Mouse (Mus musculus) CH12.LX (cell line): Measurements from ENCODE around the gene Utp20. TPM values are rescaled to one million over a fixed set of nuclear protein-coding genes. Genes with fewer than 3 reads are reported as not detected.

ENCODE experiments used
- DNase-seq: peaks from one replicate; pipeline ENCODE4 v3.0.0-alpha.2; 2013; ENCODE audit errors: extremely low read depth
- H3K27ac ChIP-seq: 2 replicates; pipeline ENCODE4 v1.5.1; 2012; ENCODE audit warnings: low read depth, mild to moderate bottlenecking, control low read depth, moderate library complexity; ENCODE audit not compliant: insufficient read depth
- H3K27me3 ChIP-seq: replicated peaks from 2 replicates; pipeline ENCODE3; 2012; ENCODE audit warnings: inconsistent platforms
- H3K36me3 ChIP-seq, 2 experiments: replicated peaks in 1 of 2; 2 replicates each; pipeline versions ENCODE3 to v1.6.1; 2012; ENCODE audit warnings: inconsistent platforms in 1 of 2, low read length in 1 of 2, mild to moderate bottlenecking in 1 of 2, mixed read lengths in 1 of 2, moderate library complexity in 1 of 2; ENCODE audit not compliant: control insufficient read depth in 1 of 2, insufficient read depth in 1 of 2
- H3K4me1 ChIP-seq, 2 experiments: 2 replicates each; pipeline ENCODE4 v1.6.1; 2012; ENCODE audit warnings: inconsistent platforms in 1 of 2, moderate library complexity in 1 of 2; ENCODE audit not compliant: insufficient read depth in 2 of 2, control insufficient read depth in 1 of 2
- H3K4me2 ChIP-seq: 2 replicates; pipeline ENCODE4 v1.6.1; 2012; ENCODE audit warnings: low read depth, mild to moderate bottlenecking, control low read depth; ENCODE audit not compliant: poor library complexity, insufficient read depth, severe bottlenecking
- H3K4me3 ChIP-seq, 3 experiments: fragments of 150-350 bp in 1 of 3; sonication (generic) in 1 of 3; replicated peaks in 1 of 3; 2 replicates each; pipeline versions ENCODE3 to v1.5.1; 2011 to 2012; ENCODE audit warnings: low read depth in 2 of 3, low read length in 2 of 3, mild to moderate bottlenecking in 2 of 3, moderate library complexity in 2 of 3, control low read depth in 1 of 3, improper control_type of control experiment in 1 of 3, inconsistent platforms in 1 of 3, mixed read lengths in 1 of 3; ENCODE audit not compliant: poor library complexity in 1 of 3
- H3K79me2 ChIP-seq: replicated peaks from 2 replicates; pipeline ENCODE4 v1.6.1; 2012; ENCODE audit warnings: mild to moderate bottlenecking, moderate library complexity; ENCODE audit not compliant: control insufficient read depth, poor library complexity, insufficient read depth, severe bottlenecking; ENCODE audit errors: extremely low read depth
- H3K9ac ChIP-seq: 2 replicates; pipeline ENCODE4 v1.6.1; 2012; ENCODE audit warnings: low read depth, mild to moderate bottlenecking, control low read depth, moderate library complexity; ENCODE audit not compliant: insufficient read depth
- H3K9me3 ChIP-seq: replicated peaks from 2 replicates; pipeline ENCODE3; 2012; ENCODE audit warnings: low read length, inconsistent platforms, mixed read lengths
- BHLHE40 ChIP-seq: IDR thresholded peaks from 2 replicates; pipeline ENCODE4 v1.6.1; 2011; ENCODE audit warnings: mild to moderate bottlenecking, low read depth, low read length, improper control_type of control experiment
- CHD1 ChIP-seq: IDR thresholded peaks from 2 replicates; pipeline ENCODE4 v1.6.1; 2012; ENCODE audit warnings: low read depth, low read length, improper control_type of control experiment, inconsistent platforms
- CHD2 ChIP-seq: IDR thresholded peaks from 2 replicates; pipeline ENCODE4 v1.6.1; 2011; ENCODE audit warnings: low read length, improper control_type of control experiment
- E2F4 ChIP-seq: IDR thresholded peaks from 2 replicates; pipeline ENCODE4 v1.6.1; 2011; ENCODE audit warnings: low read depth, low read length, improper control_type of control experiment; ENCODE audit not compliant: insufficient replicate concordance
- ELF1 ChIP-seq: IDR thresholded peaks from 2 replicates; pipeline ENCODE4 v1.6.1; 2014; ENCODE audit warnings: low read depth, mild to moderate bottlenecking, inconsistent platforms, low read length, improper control_type of control experiment
- EP300 ChIP-seq: IDR thresholded peaks from 2 replicates; pipeline ENCODE4 v1.6.1; 2011; ENCODE audit warnings: low read length, improper control_type of control experiment
- HCFC1 ChIP-seq: IDR thresholded peaks from 2 replicates; pipeline ENCODE4 v1.6.1; 2012; ENCODE audit warnings: low read depth, mild to moderate bottlenecking, inconsistent platforms, low read length, improper control_type of control experiment
- JUND ChIP-seq: conservative IDR thresholded peaks from 2 replicates; pipeline ENCODE4 v1.6.1; 2011; ENCODE audit warnings: low read depth, low read length, improper control_type of control experiment
- KAT2A ChIP-seq: IDR thresholded peaks from 2 replicates; pipeline ENCODE4 v1.6.1; 2012; ENCODE audit warnings: low read length, improper control_type of control experiment, inconsistent platforms; ENCODE audit not compliant: insufficient replicate concordance
- MAFK ChIP-seq: IDR thresholded peaks from 2 replicates; pipeline ENCODE4 v1.6.1; 2011; ENCODE audit warnings: low read length, improper control_type of control experiment; ENCODE audit not compliant: insufficient replicate concordance
- MAX ChIP-seq: IDR thresholded peaks from 2 replicates; pipeline ENCODE4 v1.6.1; 2011; ENCODE audit warnings: low read length, improper control_type of control experiment
- MAZ ChIP-seq: IDR thresholded peaks from 2 replicates; pipeline ENCODE4 v1.6.1; 2012; ENCODE audit warnings: low read depth, mild to moderate bottlenecking, inconsistent platforms, low read length, improper control_type of control experiment, moderate library complexity
- MEF2A ChIP-seq: IDR thresholded peaks from 2 replicates; pipeline ENCODE4 v1.6.1; 2014; ENCODE audit warnings: low read depth, mild to moderate bottlenecking, inconsistent platforms, low read length, improper control_type of control experiment, borderline replicate concordance
- NRF1 ChIP-seq: IDR thresholded peaks from 2 replicates; pipeline ENCODE4 v1.6.1; 2014; ENCODE audit warnings: low read depth, mild to moderate bottlenecking, inconsistent platforms, low read length, improper control_type of control experiment, moderate library complexity
- PAX5 ChIP-seq: IDR thresholded peaks from 2 replicates; pipeline ENCODE4 v1.6.1; 2012; ENCODE audit warnings: low read length, inconsistent platforms, mixed read lengths
- POLR2A ChIP-seq: IDR thresholded peaks from 2 replicates; pipeline ENCODE4 v1.6.1; 2011; ENCODE audit warnings: low read depth, mild to moderate bottlenecking, improper control_type of control experiment, low read length
- RAD21 ChIP-seq: IDR thresholded peaks from 2 replicates; pipeline ENCODE4 v1.6.1; 2011; ENCODE audit warnings: low read depth, mild to moderate bottlenecking, low read length, improper control_type of control experiment, moderate library complexity
- RCOR1 ChIP-seq: conservative IDR thresholded peaks from 2 replicates; pipeline ENCODE4 v1.6.1; 2012; ENCODE audit warnings: low read depth, mild to moderate bottlenecking, inconsistent platforms, low read length, improper control_type of control experiment
- SIN3A ChIP-seq: IDR thresholded peaks from 2 replicates; pipeline ENCODE4 v1.6.1; 2012; ENCODE audit warnings: low read length, improper control_type of control experiment, inconsistent platforms
- SMC3 ChIP-seq: IDR thresholded peaks from 2 replicates; pipeline ENCODE4 v1.6.1; 2011; ENCODE audit warnings: low read depth, low read length, improper control_type of control experiment
- TCF12 ChIP-seq: IDR thresholded peaks from 2 replicates; pipeline ENCODE4 v1.6.1; 2014; ENCODE audit warnings: low read depth, mild to moderate bottlenecking, inconsistent platforms, low read length, improper control_type of control experiment
- UBTF ChIP-seq: IDR thresholded peaks from 2 replicates; pipeline ENCODE4 v1.6.1; 2012; ENCODE audit warnings: low read depth, mild to moderate bottlenecking, inconsistent platforms, low read length, improper control_type of control experiment, moderate library complexity
- USF1 ChIP-seq: IDR thresholded peaks from 2 replicates; pipeline ENCODE4 v1.6.1; 2014; ENCODE audit warnings: low read depth, mild to moderate bottlenecking, inconsistent platforms, low read length, improper control_type of control experiment
- USF2 ChIP-seq: conservative IDR thresholded peaks from 2 replicates; pipeline ENCODE4 v1.6.1; 2011; ENCODE audit warnings: low read depth, low read length, improper control_type of control experiment
- ZC3H11A ChIP-seq: IDR thresholded peaks from 2 replicates; pipeline ENCODE4 v1.6.1; 2012; ENCODE audit warnings: low read depth, mild to moderate bottlenecking, inconsistent platforms, low read length, improper control_type of control experiment
- ZKSCAN1 ChIP-seq: IDR thresholded peaks from 2 replicates; pipeline ENCODE4 v1.6.1; 2012; ENCODE audit warnings: low read depth, inconsistent platforms, low read length, improper control_type of control experiment, borderline replicate concordance
- ZMIZ1 ChIP-seq: IDR thresholded peaks from 2 replicates; pipeline ENCODE4 v1.6.1; 2012; ENCODE audit warnings: low read depth, mild to moderate bottlenecking, inconsistent platforms, low read length, improper control_type of control experiment
- ZNF384 ChIP-seq: IDR thresholded peaks from 2 replicates; pipeline ENCODE4 v1.6.1; 2012; ENCODE audit warnings: low read depth, low read length, improper control_type of control experiment, inconsistent platforms
- dilution Hi-C: fragments of 300-500 bp; cut with MboI; formaldehyde crosslinking; loops from 2 replicates; pipeline ENCODE4 v1.14.3; 2020; ENCODE audit warnings: low sequenced_read_pairs; ENCODE audit not compliant: extremely low pct_unique_long_range_greater_than_20kb, extremely low pct_ligation_motif_present
- in situ Hi-C: fragments of 300-500 bp; cut with MboI; formaldehyde crosslinking; loops from 3 replicates; pipeline ENCODE4 v1.14.3; 2019; ENCODE audit warnings: low sequenced_read_pairs, low pct_ligation_motif_present, low pct_unique_long_range_greater_than_20kb, mixed read lengths
- polyA plus RNA-seq: library from polyadenylated mRNA; unstranded; fragments of >175 nt; gene quantifications from 2 replicates; pipeline ENCODE4 v1.2.1, GENCODE M21; 2012; ENCODE audit warnings: low read depth; ENCODE audit not compliant: insufficient read length
- total RNA-seq, 2 experiments: library from RNA; depleted of rRNA; stranded (reverse); fragments of 300-350 nt in 1 of 2; fragments of >200 nt in 1 of 2; gene quantifications; 2 replicates each; pipeline ENCODE4 v1.2.3; 2012 to 2014

Utp20 gene
- total and polyA plus RNA-seq, 3 experiments: 40.1 to 70.4 (median 43.0) TPM

GRCm38 (mm10) chr10:88769676-88770075, 56.9 kb downstream of the Utp20 start:
- H3K4me1 ChIP-seq: no peaks in the 10 kb centered on the region
- no peaks in the 10 kb centered on the region for H3K9me3 ChIP-seq
- H3K4me3 ChIP-seq: no peak overlapping the region
- H3K27me3 ChIP-seq: no peaks in the 10 kb centered on the region
- H3K79me2 ChIP-seq: no peaks in the 10 kb centered on the region
- no peak overlapping the region for H3K4me2 ChIP-seq
- TF ChIP-seq E2F4: no peak
- no peak for TF ChIP-seq ZMIZ1
- TF ChIP-seq SMC3: no peak
- TF ChIP-seq MAX: no peak
- TF ChIP-seq PAX5: no peak
- TF ChIP-seq ELF1: no peak
- no peak for TF ChIP-seq MAFK
- no peak for TF ChIP-seq ZKSCAN1
- no peak for TF ChIP-seq JUND
- TF ChIP-seq USF1: no peak
- TF ChIP-seq BHLHE40: no peak
- TF ChIP-seq POLR2A: no peak
- TF ChIP-seq SIN3A: no peak
- TF ChIP-seq HCFC1: no peak
- TF ChIP-seq RAD21: no peak
- no peak for TF ChIP-seq ZNF384
- TF ChIP-seq MAZ: no peak
- TF ChIP-seq TCF12: no peak
- in situ Hi-C loops (no loop called here), dilution Hi-C loops (no loop called here)
- H3K27ac ChIP-seq: no peak overlapping the region
- DNase-seq: no peak
- H3K36me3 ChIP-seq: peaks cover 78 to 94% of the 10 kb centered on the region in 2 experiments
- no peak overlapping the region for H3K9ac ChIP-seq

- Histone ChIP-seq H3K4me1 (no peaks in the 10 kb centered on the region), H3K9me3 (no peaks in the 10 kb centered on the region), H3K27me3 (no peaks in the 10 kb centered on the region), H3K36me3 (peaks cover 78 to 96% of the 10 kb centered on the region in 2 experiments), H3K4me3 (no peak overlapping the region), H3K79me2 (no peaks in the 10 kb centered on the region), H3K4me2 (no peak overlapping the region), H3K27ac (no peak overlapping the region), H3K9ac (no peak overlapping the region)
- DNase-seq: no peak
- in situ Hi-C loops (no loop called here), dilution Hi-C loops (no loop called here)
- TF ChIP-seq TCF12 (no peak), HCFC1 (no peak), JUND (no peak), MAX (no peak), UBTF (no peak), EP300 (no peak), CHD2 (no peak), ZC3H11A (no peak), KAT2A (no peak), USF2 (no peak), CHD1 (no peak), MEF2A (no peak), POLR2A (no peak), SMC3 (no peak), RAD21 (no peak), MAFK (no peak), PAX5 (no peak), RCOR1 (no peak), NRF1 (no peak), BHLHE40 (no peak)
These were observed 57.6 kb downstream of the Utp20 start for GRCm38 (mm10) chr10:88768961-88769360.
